Mouse (Mus musculus) stomach, postnatal 0 days (tissue): ENCODE measurements at regions not wholly inside any gene's neighbourhood (a gene's known extent, or its start where the extent isn't known, plus 50 kb on each side); places are given as distances from the start of the nearest gene placed in this dataset.

Experiments used
- CTCF ChIP-seq: IDR thresholded peaks from 2 replicates; pipeline ENCODE4 v1.5.1; 2016; ENCODE audit warnings: antibody characterized with exemption, low read depth, mild to moderate bottlenecking, moderate library complexity
- EP300 ChIP-seq: optimal IDR thresholded peaks from 2 replicates; pipeline ENCODE3; 2016; ENCODE audit warnings: antibody characterized with exemption

- TF ChIP-seq CTCF (no peak), EP300 (no peak)
These were observed 66.7 kb downstream of the Arrdc4 start for GRCm38 (mm10) chr7:68682318-68682728.
